Mouse (Mus musculus) midbrain, embryonic 12.5 days (tissue): ENCODE measurements around the gene Gcnt7. TPM values are rescaled to one million over a fixed set of nuclear protein-coding genes. Genes with fewer than 3 reads are reported as not detected.

ENCODE experiments used
- polyA plus RNA-seq: library from polyadenylated mRNA; unstranded; fragments of >200 nt; fragmentation: Nextera tagmentation; extraction: Ambion mirVana; gene quantifications from 2 replicates; pipeline ENCODE4 v1.2.1, GENCODE M21; 2016

The Gcnt7 gene
- polyA plus RNA-seq, 1 experiment from 2014 or later: 2.6 TPM

Other genes with a start within 250 kb of the Gcnt7 start
- not detected in 2 replicates for gene Mc3r, start 210.1 kb downstream of the Gcnt7 start, polyA plus RNA-seq
- 25.8 and 32.6 TPM in 2 replicates for gene Fam210b, start 113.0 kb downstream of the Gcnt7 start, polyA plus RNA-seq
- 101 and 111 TPM in 2 replicates for gene Aurka, start 88.1 kb downstream of the Gcnt7 start, polyA plus RNA-seq
- gene Cstf1, start 87.9 kb downstream of the Gcnt7 start, polyA plus RNA-seq: 38.8 and 45.0 TPM in 2 replicates
- gene Cass4, start 64.8 kb downstream of the Gcnt7 start, polyA plus RNA-seq: 0.30 and 0.31 TPM in 2 replicates
- gene Rtf2, start 18.0 kb downstream of the Gcnt7 start, polyA plus RNA-seq: 87.9 and 90.8 TPM in 2 replicates
- gene Fam209, start 13.9 kb upstream of the Gcnt7 start, polyA plus RNA-seq: 0.45 and 0.47 TPM in 2 replicates
- 2.9 and 3.1 TPM in 2 replicates for gene Tfap2c, start 91.0 kb upstream of the Gcnt7 start, polyA plus RNA-seq